Mouse (Mus musculus) thymus, adult 2 months (tissue): ENCODE measurements around the gene Klhdc9. TPM values are rescaled to one million over a fixed set of nuclear protein-coding genes. Genes with fewer than 3 reads are reported as not detected.
A peak's percentile ranks its signal among the peaks of the same experiment; 100 is the strongest.

Experiments used
- DNase-seq: peaks from one replicate; pipeline ENCODE4 v3.0.0; 2021
- H3K27ac ChIP-seq: fragments of 200-500 bp; 2 replicates; pipeline ENCODE4 v1.5.1; 2012; ENCODE audit warnings: low read length, control low read depth; ENCODE audit not compliant: control insufficient read depth, insufficient read depth
- H3K27me3 ChIP-seq: fragments of 200-500 bp; 2 replicates; pipeline ENCODE4 v1.6.1; 2012; ENCODE audit warnings: mild to moderate bottlenecking, low read length, moderate library complexity, mixed read lengths; ENCODE audit not compliant: control insufficient read depth, insufficient read depth
- H3K36me3 ChIP-seq: fragments of 200-500 bp; 2 replicates; pipeline ENCODE4 v1.6.1; 2012; ENCODE audit warnings: mild to moderate bottlenecking, low read length, moderate library complexity; ENCODE audit not compliant: control insufficient read depth, insufficient read depth
- H3K4me1 ChIP-seq: fragments of 200-500 bp; replicated peaks from 2 replicates; pipeline ENCODE4 v1.6.1; 2012; ENCODE audit warnings: low read length; ENCODE audit not compliant: control insufficient read depth, insufficient read depth
- H3K4me3 ChIP-seq: fragments of 200-500 bp; 2 replicates; pipeline ENCODE4 v1.5.1; 2012; ENCODE audit warnings: mild to moderate bottlenecking, low read length, control low read depth, moderate library complexity; ENCODE audit not compliant: control insufficient read depth, insufficient read depth
- CTCF ChIP-seq: fragments of 200-500 bp; IDR thresholded peaks from 2 replicates; pipeline ENCODE4 v1.5.1; 2012; ENCODE audit warnings: mild to moderate bottlenecking, control low read depth, low read length, moderate library complexity, borderline replicate concordance; ENCODE audit not compliant: control insufficient read depth, poor library complexity, insufficient read depth; ENCODE audit errors: extremely low read depth
- POLR2A ChIP-seq: fragments of 200-500 bp; IDR thresholded peaks from 2 replicates; pipeline ENCODE4 v1.6.1; 2012; ENCODE audit warnings: mild to moderate bottlenecking, low read length, control low read depth, moderate library complexity; ENCODE audit not compliant: control insufficient read depth, poor library complexity, insufficient read depth; ENCODE audit errors: extremely low read depth
- WGBS: fragments of 180-500 bp; shearing (Covaris S2); methylation state at CpG from one replicate; pipeline ENCODE4 v1.1.7; 2018; 5-methylcytosine and 5-hydroxymethylcytosine counted together
- polyA plus RNA-seq: library from polyadenylated mRNA; depleted of rRNA; stranded (reverse); fragments of >200 nt; gene quantifications from 2 replicates; pipeline ENCODE4 v1.2.3, GENCODE M21; 2012; rRNA removed

The Klhdc9 gene
- polyA plus RNA-seq: 0.39 and 0.69 TPM in 2 replicates

DNA sequence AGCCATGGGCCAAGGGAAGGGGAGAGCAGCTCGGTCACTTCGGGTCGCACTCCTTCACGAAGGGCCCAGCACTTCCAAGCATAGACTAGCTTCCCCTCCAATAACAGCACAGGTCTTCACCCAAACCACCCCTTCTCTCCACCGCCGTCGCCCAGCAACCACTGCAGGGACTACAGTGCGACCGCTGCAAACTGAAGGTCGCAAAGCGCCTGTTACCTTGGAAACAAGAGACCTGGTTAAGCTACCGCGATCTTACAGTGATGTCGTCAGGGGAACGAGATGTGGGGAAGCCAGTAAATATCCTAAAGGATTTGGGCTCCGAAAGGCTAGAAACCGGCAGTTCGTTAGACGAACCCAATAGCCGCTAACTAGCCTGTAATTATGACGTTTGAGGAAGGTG is at the start of gene Klhdc9:
Gene Klhdc9, minus strand, starts transcription at position 143 of the 400 bp plus-strand sequence.
- H3K27ac ChIP-seq: no peak within 1 kb of the TSS
- H3K4me1 ChIP-seq: peaks cover 6% of the 10 kb centered on the region
- TF ChIP-seq CTCF (no peak; the same call in 1 of the 2 replicates), POLR2A (peak; percentile 45)
- peaks cover 8% of the 10 kb centered on the region; the same call in 1 of the 2 replicates for H3K36me3 ChIP-seq
- WGBS: 1% methylated on average over 21 of the region's 21 CpGs
- DNase-seq: peak; percentile 90
- peak within 1 kb of the TSS; percentile 55 for H3K4me3 ChIP-seq
- no peaks in the 10 kb centered on the region for H3K27me3 ChIP-seq

DNA sequence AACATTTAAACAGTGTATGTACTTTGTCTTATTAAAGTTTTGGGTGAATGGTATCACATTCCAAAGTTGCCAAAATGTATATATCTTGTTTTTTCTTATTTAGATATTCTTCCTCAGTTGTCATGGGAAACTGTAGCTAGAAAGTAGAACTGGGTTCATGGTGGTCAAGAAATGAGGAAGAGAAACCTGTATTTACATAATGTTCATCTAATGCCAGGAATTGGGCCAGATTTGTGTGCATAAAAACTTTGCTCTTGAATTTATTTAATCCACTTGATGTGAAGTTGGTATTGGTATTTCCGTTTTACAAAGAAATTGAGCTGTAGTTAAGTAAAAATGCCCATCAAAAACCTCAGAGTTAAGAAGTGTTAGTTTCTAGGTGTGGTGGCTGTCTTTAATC is 49.6 kb upstream of the Klhdc9 start:
- no peak for DNase-seq
- TF ChIP-seq CTCF (no peak), POLR2A (no peak)
- no peak overlapping the region for H3K4me3 ChIP-seq
- WGBS: 96% methylated on average over 1 of the region's 1 CpGs
- H3K4me1 ChIP-seq: peaks cover 6% of the 10 kb centered on the region
- H3K27me3 ChIP-seq: no peaks in the 10 kb centered on the region
- no peak overlapping the region for H3K27ac ChIP-seq
- peaks cover 29% of the 10 kb centered on the region for H3K36me3 ChIP-seq

DNA sequence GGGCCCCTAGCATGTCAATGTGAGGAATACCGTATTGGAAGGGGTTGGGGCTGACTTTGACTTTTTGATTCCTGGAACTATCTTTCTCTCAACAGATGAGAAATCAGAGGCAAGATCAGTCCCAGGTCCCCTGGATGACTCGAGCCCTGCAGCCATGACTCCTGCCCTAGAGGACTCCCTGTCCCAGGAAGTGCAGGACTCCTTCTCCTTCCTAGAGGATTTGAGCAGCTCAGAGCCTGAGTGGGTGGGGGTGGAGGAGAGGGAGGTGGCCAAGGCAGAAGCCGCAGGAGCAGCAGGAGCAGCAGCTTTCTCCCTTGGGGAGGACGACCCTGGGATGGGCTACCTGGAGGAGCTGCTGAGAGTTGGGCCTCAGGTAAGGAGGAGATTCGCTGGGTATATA is 46.7 kb upstream of the Klhdc9 start:
- Histone ChIP-seq H3K4me3 (no peak overlapping the region), H3K27me3 (no peaks in the 10 kb centered on the region), H3K27ac (no peak overlapping the region), H3K36me3 (peaks cover 58% of the 10 kb centered on the region), H3K4me1 (no peaks in the 10 kb centered on the region)
- no peak for DNase-seq
- TF ChIP-seq POLR2A (no peak), CTCF (no peak)
- WGBS: 95% methylated on average over 5 of the region's 5 CpGs

DNA sequence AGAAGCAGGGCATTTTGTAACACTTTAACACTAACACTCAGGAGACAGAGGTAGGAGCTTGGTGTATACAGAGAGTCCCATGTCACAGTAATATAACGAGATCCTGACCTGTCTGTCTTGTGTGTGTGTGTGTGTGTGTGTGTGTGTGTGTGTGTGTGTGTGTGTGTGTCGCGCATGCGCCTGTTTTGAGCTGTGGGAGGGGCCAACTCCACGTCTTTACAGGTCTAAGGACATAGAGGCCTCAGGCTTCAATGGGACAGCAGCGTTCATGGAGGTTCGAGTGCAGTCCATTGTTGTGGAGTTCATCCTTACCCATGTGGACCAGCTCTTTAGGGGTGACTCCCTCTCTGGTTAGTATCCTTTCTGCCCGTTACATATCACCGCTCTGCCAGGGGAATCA is 42.4 kb upstream of the Klhdc9 start:
- WGBS: 95% methylated on average over 9 of the region's 9 CpGs
- no peaks in the 10 kb centered on the region for H3K4me1 ChIP-seq
- DNase-seq: no peak
- H3K36me3 ChIP-seq: peaks cover 94% of the 10 kb centered on the region
- TF ChIP-seq CTCF (no peak), POLR2A (no peak)
- H3K27me3 ChIP-seq: no peaks in the 10 kb centered on the region
- H3K27ac ChIP-seq: no peak overlapping the region
- no peak overlapping the region for H3K4me3 ChIP-seq

DNA sequence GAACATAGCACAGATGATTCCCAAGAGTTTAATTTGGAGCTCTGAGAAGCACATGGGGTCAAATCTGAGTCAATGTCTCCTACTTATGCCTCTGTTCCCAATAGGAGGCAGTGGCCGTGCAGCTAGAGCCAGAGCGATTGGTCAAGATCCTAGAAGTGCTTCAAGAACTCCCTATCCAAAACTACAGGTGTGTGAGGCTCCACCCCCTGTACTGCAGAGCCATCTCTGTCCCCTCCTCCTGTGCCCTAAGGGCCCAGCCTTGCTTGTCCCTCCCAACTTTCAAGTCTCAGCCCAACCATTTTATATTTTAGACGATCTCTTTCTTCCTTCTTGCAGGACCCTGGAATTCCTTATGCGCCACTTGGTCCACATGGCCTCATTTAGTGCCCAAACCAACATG is 41.2 kb upstream of the Klhdc9 start:
- TF ChIP-seq CTCF: no peak
- no peak for TF ChIP-seq POLR2A
- WGBS: 99% methylated on average over 4 of the region's 4 CpGs
- H3K4me1 ChIP-seq: no peaks in the 10 kb centered on the region
- no peaks in the 10 kb centered on the region for H3K27me3 ChIP-seq
- no peak overlapping the region for H3K27ac ChIP-seq
- peaks cover 95% of the 10 kb centered on the region for H3K36me3 ChIP-seq
- H3K4me3 ChIP-seq: no peak overlapping the region
- no peak for DNase-seq

DNA sequence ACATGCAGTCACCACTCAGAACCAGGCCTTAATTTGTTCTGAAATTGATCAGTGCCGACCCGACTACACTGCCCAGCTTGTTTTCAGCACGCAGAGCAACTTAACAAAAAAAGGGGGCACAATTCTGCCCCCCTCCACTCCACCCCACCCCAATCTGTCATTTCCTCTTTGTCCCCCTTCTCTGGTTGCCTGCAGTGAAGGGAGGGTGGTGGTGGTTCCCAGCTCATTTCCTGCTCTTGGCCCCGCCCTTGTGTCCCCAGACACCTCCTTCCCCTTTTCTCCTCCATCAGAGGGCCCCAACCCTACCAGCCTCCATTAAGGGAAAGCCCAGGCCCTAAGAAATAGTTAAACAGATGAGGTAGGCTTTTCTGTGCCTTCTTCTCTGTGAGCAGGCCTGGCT is 29.5 kb upstream of the Klhdc9 start:
- WGBS: 3% methylated on average over 4 of the region's 4 CpGs
- H3K4me3 ChIP-seq: peak overlapping the region; percentile 84
- DNase-seq: peak; percentile 80
- peaks cover 38% of the 10 kb centered on the region for H3K4me1 ChIP-seq
- peaks cover 15% of the 10 kb centered on the region; the same call in 1 of the 2 replicates for H3K36me3 ChIP-seq
- H3K27ac ChIP-seq: peak overlapping the region; percentile 96
- no peak for TF ChIP-seq CTCF
- no peak for TF ChIP-seq POLR2A
- no peaks in the 10 kb centered on the region for H3K27me3 ChIP-seq
